Mouse (Mus musculus) inflammation-experienced regulatory T-cells, adult 6 months (primary cell): ENCODE data around the gene Slc22a16. TPM values are rescaled to one million over a fixed set of nuclear protein-coding genes. Genes with fewer than 3 reads are reported as not detected.
"Not testable (repeated sequence)": the region's sequence is repeated elsewhere in the genome, so short reads cannot be mapped to it uniquely, and the experiment has no call there.

Source experiments
- ATAC-seq: one replicate; pipeline ENCODE4 v1.8.0; 2017
- polyA plus RNA-seq, 3 experiments: library from polyadenylated mRNA; unstranded; fragments of 100-300 nt; shearing (Covaris generic); gene quantifications; one replicate each; pipeline ENCODE4 v1.2.1; 2017

The Slc22a16 gene
- polyA plus RNA-seq = not detected

- no peak for ATAC-seq
Measured at GRCm38 (mm10) chr10:40570036-40570435, at the start of gene Slc22a16. TSS of gene Slc22a16 (plus strand) at chr10:40570336.

GRCm38 (mm10) chr10:40521579-40521978, 48.6 kb upstream of the Slc22a16 start:
- ATAC-seq = no peak

- no peak for ATAC-seq
Measured at GRCm38 (mm10) chr10:40523312-40523975, 46.7 kb upstream of the Slc22a16 start.

GRCm38 (mm10) chr10:40524032-40524806, 45.9 kb upstream of the Slc22a16 start:
- ATAC-seq = no peak

GRCm38 (mm10) chr10:40524991-40525390, 45.1 kb upstream of the Slc22a16 start:
- ATAC-seq = peak; percentile 18

GRCm38 (mm10) chr10:40525616-40526155, 44.5 kb upstream of the Slc22a16 start:
- no peak for ATAC-seq

GRCm38 (mm10) chr10:40526301-40526761, 43.8 kb upstream of the Slc22a16 start:
- no peak for ATAC-seq

- ATAC-seq = no peak
Measured at GRCm38 (mm10) chr10:40526986-40527385, 43.1 kb upstream of the Slc22a16 start.

GRCm38 (mm10) chr10:40527573-40527972, 42.6 kb upstream of the Slc22a16 start:
- ATAC-seq = peak; percentile 84

GRCm38 (mm10) chr10:40528668-40529067, 41.5 kb upstream of the Slc22a16 start:
- no peak for ATAC-seq

GRCm38 (mm10) chr10:40529617-40530016, 40.5 kb upstream of the Slc22a16 start:
- peak; percentile 64 for ATAC-seq

GRCm38 (mm10) chr10:40530661-40531060, 39.5 kb upstream of the Slc22a16 start:
- no peak for ATAC-seq

GRCm38 (mm10) chr10:40532586-40532985, 37.5 kb upstream of the Slc22a16 start:
- ATAC-seq = not testable (repeated sequence)

- no peak for ATAC-seq
Measured at GRCm38 (mm10) chr10:40541351-40541750, 28.8 kb upstream of the Slc22a16 start.

- no peak for ATAC-seq
Measured at GRCm38 (mm10) chr10:40549317-40549716, 20.8 kb upstream of the Slc22a16 start.

GRCm38 (mm10) chr10:40551801-40552200, 18.3 kb upstream of the Slc22a16 start:
- no peak for ATAC-seq

GRCm38 (mm10) chr10:40565695-40566094, 4.4 kb upstream of the Slc22a16 start:
- not testable (repeated sequence) for ATAC-seq

GRCm38 (mm10) chr10:40575912-40576634, 5.9 kb downstream of the Slc22a16 start:
- no peak for ATAC-seq

- ATAC-seq = no peak
Measured at GRCm38 (mm10) chr10:40583584-40584255, 13.6 kb downstream of the Slc22a16 start.

- no peak for ATAC-seq
Measured at GRCm38 (mm10) chr10:40592186-40592585, 22.1 kb downstream of the Slc22a16 start.

GRCm38 (mm10) chr10:40597177-40597576, 27.0 kb downstream of the Slc22a16 start:
- no peak for ATAC-seq

GRCm38 (mm10) chr10:40604706-40605394, 34.7 kb downstream of the Slc22a16 start:
- ATAC-seq = no peak
